Mouse (Mus musculus) hindbrain, embryonic 13.5 days (tissue): ENCODE data around the gene Sh3bp1. TPM values are rescaled to one million over a fixed set of nuclear protein-coding genes. Genes with fewer than 3 reads are reported as not detected.

Experiments used
- ATAC-seq: fragments of 200-750 bp; cut with Nextera tagmentation; 2 replicates; pipeline ENCODE4 v1.8.0; 2017; ENCODE audit warnings: moderate TSS enrichment; ENCODE audit not compliant: low FRiP score
- H3K27ac ChIP-seq: fragments of 300-500 bp; sonication (generic); 2 replicates; pipeline ENCODE4 v1.5.1; 2015; ENCODE audit warnings: inconsistent platforms, mild to moderate bottlenecking, moderate library complexity
- H3K27me3 ChIP-seq: fragments of 300-500 bp; sonication (generic); 2 replicates; pipeline ENCODE4 v1.6.1; 2015; ENCODE audit warnings: mild to moderate bottlenecking, inconsistent platforms
- H3K36me3 ChIP-seq: fragments of 300-500 bp; sonication (generic); 2 replicates; pipeline ENCODE4 v1.6.1; 2015; ENCODE audit warnings: mild to moderate bottlenecking, inconsistent platforms
- H3K4me1 ChIP-seq: fragments of 300-500 bp; sonication (generic); replicated peaks from 2 replicates; pipeline ENCODE4 v1.6.1; 2015; ENCODE audit warnings: inconsistent platforms
- H3K4me2 ChIP-seq: fragments of 300-500 bp; sonication (generic); 2 replicates; pipeline ENCODE4 v1.6.1; 2015; ENCODE audit warnings: inconsistent platforms, mild to moderate bottlenecking, moderate library complexity
- H3K4me3 ChIP-seq: fragments of 300-500 bp; sonication (generic); 2 replicates; pipeline ENCODE4 v1.5.1; 2015; ENCODE audit warnings: mild to moderate bottlenecking, inconsistent platforms
- H3K9ac ChIP-seq: fragments of 300-500 bp; sonication (generic); 2 replicates; pipeline ENCODE4 v1.6.1; 2015; ENCODE audit warnings: mild to moderate bottlenecking, inconsistent platforms
- H3K9me3 ChIP-seq: fragments of 300-500 bp; sonication (generic); 2 replicates; pipeline ENCODE4 v1.6.1; 2016; ENCODE audit warnings: inconsistent platforms
- WGBS: fragments of 180-500 bp; shearing (Covaris S2); methylation state at CpG from one replicate; pipeline ENCODE4 v1.1.7; 2015; 5-methylcytosine and 5-hydroxymethylcytosine counted together
- polyA plus RNA-seq: library from polyadenylated mRNA; unstranded; fragments of >200 nt; fragmentation: Nextera tagmentation; extraction: Ambion mirVana; gene quantifications from 2 replicates; pipeline ENCODE4 v1.2.1, GENCODE M21; 2015

Gene Sh3bp1
- polyA plus RNA-seq, 1 experiment from 2014 or later: 4.5 TPM

DNA sequence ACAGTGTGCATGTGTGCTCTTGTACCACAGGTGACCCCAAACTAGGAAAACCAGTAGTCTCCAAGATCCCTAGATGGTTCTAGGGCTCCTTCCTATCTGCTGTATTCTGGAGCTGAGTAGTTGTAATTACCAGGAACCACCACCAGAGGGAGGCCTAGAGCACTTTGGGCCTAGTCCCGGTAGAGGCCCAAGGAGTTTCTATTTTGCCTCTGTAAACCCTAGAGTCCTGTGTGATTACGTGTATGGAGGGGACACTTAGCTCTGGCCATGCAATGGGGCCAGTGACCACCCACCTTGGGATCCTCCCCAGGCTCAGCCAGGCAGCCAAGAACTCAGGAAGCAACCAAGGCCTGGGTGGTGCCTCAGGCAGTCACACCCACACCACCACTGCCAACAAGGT is 3.7 kb downstream of the Sh3bp1 start:
- Histone ChIP-seq H3K27ac (no peak overlapping the region), H3K9me3 (no peaks in the 10 kb centered on the region), H3K4me1 (peaks cover 14% of the 10 kb centered on the region), H3K4me3 (no peak overlapping the region), H3K27me3 (peaks cover 35% of the 10 kb centered on the region), H3K9ac (no peak overlapping the region), H3K36me3 (no peaks in the 10 kb centered on the region), H3K4me2 (no peak overlapping the region)
- ATAC-seq: peak; percentile 37; the same call in 1 of the 2 replicates
- WGBS: 5% methylated on average over 2 of the region's 2 CpGs

DNA sequence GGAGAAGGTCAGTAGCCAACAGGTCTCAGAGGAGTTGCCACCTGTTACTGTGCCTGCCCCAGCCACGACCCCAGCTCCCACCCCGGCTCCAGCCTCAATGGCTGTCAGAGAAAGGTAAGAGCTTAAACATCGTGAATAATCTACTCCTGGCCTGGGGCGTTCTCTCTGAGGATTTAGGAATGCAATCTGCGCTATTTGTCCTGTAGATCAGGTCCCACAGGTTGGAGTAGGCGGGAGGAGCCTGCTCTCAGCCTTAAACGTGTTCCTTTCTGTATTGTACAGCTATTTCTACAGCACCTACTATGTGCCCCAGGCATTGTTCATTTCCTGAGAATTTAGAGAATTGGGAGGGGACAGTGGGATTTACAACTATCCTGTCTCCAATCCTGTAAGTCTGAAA is 8.8 kb downstream of the Sh3bp1 start:
- Histone ChIP-seq H3K9ac (no peak overlapping the region), H3K9me3 (no peaks in the 10 kb centered on the region), H3K4me2 (no peak overlapping the region), H3K4me3 (no peak overlapping the region), H3K27me3 (no peaks in the 10 kb centered on the region), H3K4me1 (peaks cover 5% of the 10 kb centered on the region), H3K27ac (no peak overlapping the region), H3K36me3 (no peaks in the 10 kb centered on the region)
- WGBS: 82% methylated on average over 7 of the region's 7 CpGs
- no peak for ATAC-seq

DNA sequence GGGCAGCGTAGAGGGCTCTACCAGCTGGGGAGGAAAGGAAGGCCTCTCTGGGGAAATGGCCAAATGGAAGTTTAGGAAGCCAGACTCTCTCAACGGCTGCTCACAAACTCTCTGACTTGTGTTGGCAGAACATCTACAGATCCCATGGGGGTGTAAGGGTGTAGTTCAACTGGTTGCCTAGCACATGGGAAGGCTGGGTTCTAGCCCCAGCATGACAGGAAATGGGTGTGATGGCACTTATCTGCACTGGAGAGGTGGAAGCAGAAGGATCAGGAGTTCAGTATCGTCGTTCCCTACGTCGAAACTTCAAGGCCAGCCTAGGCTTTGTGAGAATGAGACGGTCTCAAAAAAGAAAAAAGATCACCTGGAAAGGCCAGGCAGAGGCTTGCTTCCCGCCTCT is 9.4 kb downstream of the Sh3bp1 start:
- Histone ChIP-seq H3K4me3 (no peak overlapping the region), H3K27me3 (no peaks in the 10 kb centered on the region), H3K4me2 (no peak overlapping the region), H3K4me1 (peaks cover 6% of the 10 kb centered on the region), H3K27ac (no peak overlapping the region), H3K9me3 (no peaks in the 10 kb centered on the region), H3K9ac (no peak overlapping the region; the same call in 1 of the 2 replicates), H3K36me3 (no peaks in the 10 kb centered on the region)
- no peak for ATAC-seq
- WGBS: 94% methylated on average over 8 of the region's 8 CpGs

DNA sequence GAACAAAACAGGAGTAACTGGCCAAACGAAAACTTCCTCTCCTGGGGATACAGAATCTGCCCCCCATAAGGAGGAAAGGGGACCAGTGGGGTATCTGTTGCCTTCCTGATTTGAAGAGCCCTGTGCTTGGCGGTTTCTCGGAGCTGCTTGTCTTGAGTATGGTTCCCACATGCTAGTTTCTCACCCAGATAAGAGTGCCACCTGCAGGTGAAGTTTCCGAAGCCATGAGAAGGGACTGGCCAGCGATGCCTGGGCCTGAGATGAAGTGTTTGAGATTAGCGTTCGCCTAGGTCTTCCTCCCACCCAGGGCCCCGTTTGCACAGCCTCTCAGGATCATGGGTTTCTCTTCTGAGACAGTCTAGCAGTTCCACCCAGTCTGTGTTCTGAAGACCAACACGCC is 12.5 kb downstream of the Sh3bp1 start:
- WGBS: 30% methylated on average over 9 of the region's 9 CpGs
- no peaks in the 10 kb centered on the region for H3K9me3 ChIP-seq
- no peaks in the 10 kb centered on the region for H3K27me3 ChIP-seq
- H3K36me3 ChIP-seq: no peaks in the 10 kb centered on the region
- ATAC-seq: no peak
- H3K4me3 ChIP-seq: no peak overlapping the region
- peaks cover 30% of the 10 kb centered on the region for H3K4me1 ChIP-seq
- H3K9ac ChIP-seq: 0 out of 2 replicates have a peak overlapping the region, but pooled peaks have one; percentile 55
- H3K4me2 ChIP-seq: no peak overlapping the region
- H3K27ac ChIP-seq: no peak overlapping the region

DNA sequence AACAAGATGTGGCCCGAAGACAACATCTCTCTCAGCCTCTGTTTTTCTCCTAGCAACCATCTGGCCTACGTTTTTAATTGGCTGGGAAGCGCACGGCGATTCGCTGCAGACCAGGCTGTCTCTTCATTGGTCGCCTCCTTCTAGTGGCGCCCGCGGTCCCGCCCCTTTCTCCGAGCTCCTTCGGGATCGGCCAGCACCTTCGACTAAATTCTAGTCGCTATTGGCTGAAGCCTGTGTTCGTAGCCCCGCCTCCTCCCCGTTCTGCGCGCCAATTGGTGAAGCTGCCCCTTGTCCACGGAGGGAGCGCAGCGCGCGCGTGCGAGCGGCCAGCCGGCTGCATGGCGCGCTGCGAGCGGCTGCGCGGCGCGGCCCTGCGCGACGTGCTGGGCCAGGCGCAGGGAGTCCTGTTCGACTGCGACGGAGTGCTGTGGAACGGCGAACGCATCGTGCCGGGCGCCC is 14.1 kb downstream of the Sh3bp1 start, which contains the start of gene Pdxp:
Gene Pdxp, plus strand, starts transcription at position 288 of the 459 bp plus-strand sequence.
- Histone ChIP-seq H3K27ac (peak within 1 kb of the TSS; percentile 97), H3K27me3 (no peaks in the 10 kb centered on the region), H3K4me3 (peak within 1 kb of the TSS; percentile 65), H3K9ac (peak within 1 kb of the TSS; percentile 89), H3K36me3 (peaks cover 11% of the 10 kb centered on the region), H3K4me2 (peak within 1 kb of the TSS; percentile 84), H3K9me3 (no peaks in the 10 kb centered on the region), H3K4me1 (peaks cover 36% of the 10 kb centered on the region)
- under 1% methylated on average over 51 of the region's 51 CpGs for WGBS
- ATAC-seq: peak; percentile 93

DNA sequence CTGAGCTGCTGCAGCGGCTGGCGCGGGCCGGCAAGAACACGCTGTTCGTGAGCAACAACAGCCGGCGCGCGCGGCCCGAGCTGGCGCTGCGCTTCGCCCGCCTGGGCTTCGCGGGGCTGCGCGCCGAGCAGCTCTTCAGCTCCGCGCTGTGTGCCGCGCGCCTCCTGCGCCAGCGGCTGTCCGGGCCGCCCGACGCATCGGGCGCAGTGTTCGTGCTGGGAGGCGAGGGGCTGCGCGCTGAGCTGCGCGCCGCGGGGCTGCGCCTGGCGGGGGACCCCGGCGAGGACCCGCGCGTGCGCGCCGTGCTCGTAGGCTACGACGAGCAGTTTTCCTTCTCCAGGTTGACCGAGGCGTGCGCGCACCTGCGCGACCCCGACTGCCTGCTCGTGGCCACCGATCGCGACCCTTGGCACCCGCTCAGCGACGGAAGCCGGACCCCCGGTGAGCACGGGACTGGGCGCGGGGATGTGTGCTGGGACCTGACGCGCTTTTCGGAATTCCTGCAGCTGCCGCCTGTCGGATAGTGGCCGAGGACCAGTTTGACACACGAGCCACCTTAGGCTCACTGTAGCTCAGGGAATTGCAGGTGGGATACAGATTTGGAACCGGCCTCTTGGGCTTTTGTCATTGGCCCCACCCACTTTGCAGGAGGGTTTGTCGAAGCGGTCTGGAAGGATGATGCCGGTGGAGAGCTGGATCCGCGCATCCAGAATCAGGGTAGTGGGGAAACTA is 14.7 kb downstream of the Sh3bp1 start:
- Histone ChIP-seq H3K4me1 (peaks cover 36% of the 10 kb centered on the region), H3K27me3 (no peaks in the 10 kb centered on the region), H3K27ac (peak overlapping the region; percentile 97), H3K9ac (peak overlapping the region; percentile 89), H3K9me3 (no peaks in the 10 kb centered on the region), H3K36me3 (peaks cover 16% of the 10 kb centered on the region), H3K4me3 (peak overlapping the region; percentile 65), H3K4me2 (peak overlapping the region; percentile 84)
- under 1% methylated on average over 80 of the region's 87 CpGs for WGBS
- ATAC-seq: peak; percentile 78

DNA sequence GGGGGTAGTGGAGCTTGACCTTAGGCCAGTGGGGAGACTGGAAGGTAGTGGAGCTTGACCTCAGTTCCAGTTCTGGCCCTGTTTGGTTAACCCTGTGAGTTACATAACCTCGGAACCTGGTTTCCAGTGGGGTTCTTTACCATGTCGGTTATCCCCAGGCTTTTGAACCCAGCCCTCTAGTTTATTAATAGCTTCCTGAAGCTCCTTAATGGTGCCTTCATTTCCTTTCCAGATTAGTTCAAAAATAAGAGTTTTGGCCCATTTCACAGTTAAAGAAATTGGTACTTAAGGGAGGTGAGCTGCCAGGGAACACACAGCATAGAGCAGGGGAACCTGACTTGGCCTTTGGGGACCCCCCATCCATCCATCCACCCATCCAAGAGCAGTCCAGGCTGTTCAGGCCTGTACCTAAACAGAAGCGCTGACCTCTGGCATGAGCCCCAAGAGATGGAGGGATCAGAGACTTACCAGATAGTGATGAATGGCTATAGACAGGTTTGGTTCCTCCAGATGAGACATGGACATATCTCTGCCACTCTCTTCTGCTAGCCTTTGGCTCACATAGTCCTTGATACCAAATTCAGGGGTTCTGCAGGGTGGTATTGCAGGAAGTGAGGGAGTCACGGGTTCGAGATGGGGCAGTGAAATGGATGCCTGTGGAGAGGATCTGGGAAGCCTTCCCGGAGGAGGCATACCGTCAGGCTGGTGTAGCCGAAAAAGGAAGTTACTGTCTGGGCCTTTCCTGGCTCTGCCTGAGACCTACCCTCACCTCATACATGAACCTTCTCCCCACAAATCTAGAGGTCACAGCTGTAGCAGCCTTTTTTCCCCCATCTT is 15.5 kb downstream of the Sh3bp1 start:
- Histone ChIP-seq H3K27ac (peak overlapping the region; percentile 97; the same call in 1 of the 2 replicates), H3K4me3 (peak overlapping the region; percentile 65), H3K27me3 (no peaks in the 10 kb centered on the region), H3K36me3 (peaks cover 20% of the 10 kb centered on the region), H3K4me1 (peaks cover 36% of the 10 kb centered on the region), H3K9ac (peak overlapping the region; percentile 89), H3K4me2 (peak overlapping the region; percentile 84), H3K9me3 (no peaks in the 10 kb centered on the region)
- whole genome bisulfite sequencing: 51% methylated on average over 8 of the region's 8 CpGs
- no peak for ATAC-seq

DNA sequence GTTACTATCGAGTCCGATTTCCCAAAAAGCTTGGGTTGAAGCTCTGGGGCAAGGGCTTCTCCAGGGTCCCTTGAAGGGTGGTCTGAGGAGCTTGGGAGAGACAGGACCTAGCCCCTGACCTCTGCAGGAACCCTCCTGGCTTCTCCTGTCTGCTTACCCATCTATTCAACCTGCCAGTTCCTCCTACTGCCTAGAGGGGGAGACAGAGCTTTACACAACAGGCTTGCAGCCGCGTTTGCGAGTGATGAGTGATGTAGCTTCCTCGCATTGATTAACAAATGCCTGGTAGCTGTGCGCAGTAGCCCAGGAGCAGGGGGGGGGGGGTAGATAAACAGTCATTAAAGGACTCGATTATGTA is 16.1 kb downstream of the Sh3bp1 start:
- WGBS: 6% methylated on average over 8 of the region's 8 CpGs
- Histone ChIP-seq H3K27me3 (no peaks in the 10 kb centered on the region), H3K27ac (peak overlapping the region; percentile 81), H3K9ac (peak overlapping the region; percentile 89), H3K4me2 (peak overlapping the region; percentile 84), H3K36me3 (peaks cover 20% of the 10 kb centered on the region), H3K4me1 (peaks cover 36% of the 10 kb centered on the region), H3K4me3 (peak overlapping the region; percentile 65), H3K9me3 (no peaks in the 10 kb centered on the region)
- ATAC-seq: peak; percentile 6; the same call in 1 of the 2 replicates

DNA sequence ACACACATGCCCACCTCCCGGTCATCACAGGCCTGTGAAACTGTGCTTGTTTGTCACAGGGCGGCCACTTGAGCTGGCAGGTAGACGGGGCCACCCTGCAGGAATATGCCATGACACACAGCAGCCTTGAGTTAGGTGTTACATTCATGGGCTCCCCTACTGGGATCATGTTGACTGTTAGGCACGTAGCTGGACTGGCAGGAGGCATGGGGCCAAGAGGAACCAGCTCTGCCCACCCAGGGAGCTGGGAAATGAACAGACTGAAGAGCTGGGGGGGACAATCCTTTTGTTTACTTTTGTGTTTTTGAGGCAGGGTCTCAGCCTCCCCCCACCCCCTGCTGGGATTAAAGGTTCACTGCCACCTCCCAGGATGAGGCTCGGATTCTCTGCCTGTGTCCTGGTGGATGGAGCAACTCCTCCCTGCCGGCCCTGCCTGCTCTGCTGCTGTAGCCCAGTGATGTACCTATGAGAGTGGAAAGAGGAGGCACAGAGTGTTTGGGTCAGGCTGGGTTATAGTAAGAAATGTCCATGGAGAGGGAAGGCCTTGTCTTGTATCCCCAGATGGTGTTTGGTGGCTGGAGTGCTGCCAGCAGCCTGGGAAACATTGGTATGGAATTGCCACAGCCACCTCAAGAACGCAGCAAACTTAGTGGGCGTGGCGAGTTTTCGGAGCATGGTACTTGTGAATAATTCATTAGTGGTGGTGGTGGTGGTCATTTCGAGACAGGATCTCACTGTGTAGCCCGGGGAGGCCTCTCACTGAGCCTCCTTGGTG is 16.7 kb downstream of the Sh3bp1 start:
- no peaks in the 10 kb centered on the region for H3K27me3 ChIP-seq
- peak overlapping the region; percentile 65 for H3K4me3 ChIP-seq
- ATAC-seq: peak; percentile 3; the same call in 1 of the 2 replicates
- H3K9me3 ChIP-seq: no peaks in the 10 kb centered on the region
- H3K9ac ChIP-seq: peak overlapping the region; percentile 89
- peak overlapping the region; percentile 81 for H3K27ac ChIP-seq
- peaks cover 20% of the 10 kb centered on the region for H3K36me3 ChIP-seq
- WGBS: 21% methylated on average over 12 of the region's 12 CpGs
- peak overlapping the region; percentile 84 for H3K4me2 ChIP-seq
- H3K4me1 ChIP-seq: peaks cover 36% of the 10 kb centered on the region

DNA sequence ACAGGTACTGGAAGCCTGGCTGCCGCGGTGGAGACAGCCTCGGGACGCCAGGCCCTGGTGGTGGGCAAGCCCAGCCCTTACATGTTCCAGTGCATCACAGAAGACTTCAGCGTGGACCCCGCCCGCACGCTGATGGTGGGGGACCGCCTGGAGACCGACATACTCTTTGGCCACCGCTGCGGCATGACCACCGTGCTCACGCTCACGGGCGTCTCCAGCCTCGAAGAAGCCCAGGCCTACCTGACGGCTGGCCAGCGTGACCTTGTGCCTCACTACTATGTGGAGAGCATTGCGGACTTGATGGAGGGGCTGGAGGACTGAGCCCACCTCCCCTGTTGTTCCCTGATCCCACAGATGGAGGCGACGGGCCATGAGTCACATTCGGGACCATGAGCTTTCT is 18.6 kb downstream of the Sh3bp1 start:
- peaks cover 33% of the 10 kb centered on the region for H3K4me1 ChIP-seq
- H3K9ac ChIP-seq: peak overlapping the region; percentile 35; the same call in 1 of the 2 replicates
- H3K27ac ChIP-seq: no peak overlapping the region
- peaks cover 20% of the 10 kb centered on the region for H3K36me3 ChIP-seq
- WGBS: 94% methylated on average over 23 of the region's 23 CpGs
- no peaks in the 10 kb centered on the region for H3K9me3 ChIP-seq
- no peaks in the 10 kb centered on the region for H3K27me3 ChIP-seq
- ATAC-seq: no peak
- H3K4me3 ChIP-seq: no peak overlapping the region
- H3K4me2 ChIP-seq: no peak overlapping the region

DNA sequence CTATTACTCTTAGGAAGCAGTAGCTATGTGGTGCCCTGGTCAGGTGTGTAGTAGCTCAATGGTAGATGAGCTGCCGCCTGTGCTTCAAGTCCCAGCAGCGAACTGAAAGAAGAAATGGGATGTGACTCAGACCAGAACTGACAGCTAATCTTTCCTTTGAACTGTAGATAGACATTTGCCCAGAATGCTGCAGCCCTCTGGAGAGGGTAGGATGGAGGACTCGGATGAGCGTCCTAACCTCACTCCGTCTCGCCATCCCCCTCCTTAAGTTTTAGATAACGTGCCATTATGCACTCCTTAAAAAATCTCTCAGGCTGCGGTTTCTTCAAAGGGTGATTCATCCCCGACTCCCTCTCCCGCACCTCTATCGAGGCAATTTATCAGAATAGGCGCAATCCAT is 20.3 kb downstream of the Sh3bp1 start:
- WGBS: 79% methylated on average over 12 of the region's 12 CpGs
- Histone ChIP-seq H3K9me3 (no peaks in the 10 kb centered on the region), H3K4me3 (no peak overlapping the region), H3K4me1 (peaks cover 27% of the 10 kb centered on the region), H3K9ac (no peak overlapping the region), H3K27ac (no peak overlapping the region; the same call in 1 of the 2 replicates), H3K36me3 (peaks cover 20% of the 10 kb centered on the region), H3K4me2 (no peak overlapping the region), H3K27me3 (peaks cover under 1% of the 10 kb centered on the region; the same call in 1 of the 2 replicates)
- no peak for ATAC-seq

DNA sequence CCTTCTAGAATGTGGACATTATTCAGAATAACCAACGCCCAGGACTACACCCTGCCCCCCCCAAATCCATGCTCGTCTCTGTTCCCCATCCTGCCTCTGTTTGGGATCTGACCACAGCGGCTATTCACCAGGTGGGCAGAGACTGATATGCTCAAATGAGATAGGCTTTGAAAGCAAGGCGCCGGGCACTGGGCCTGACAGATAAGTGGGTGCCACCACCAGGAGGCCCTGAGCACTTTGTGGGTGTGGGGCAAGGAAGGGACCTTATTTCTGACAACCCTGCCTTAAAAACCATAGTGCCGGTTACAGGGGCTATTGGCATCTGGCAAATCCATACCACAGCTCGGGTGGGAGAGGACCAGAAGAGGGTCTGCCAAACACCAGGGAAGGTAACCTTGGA is 23.1 kb downstream of the Sh3bp1 start:
- 91% methylated on average over 7 of the region's 7 CpGs for WGBS
- Histone ChIP-seq H3K4me2 (no peak overlapping the region), H3K9ac (no peak overlapping the region), H3K36me3 (peaks cover 16% of the 10 kb centered on the region), H3K9me3 (no peaks in the 10 kb centered on the region), H3K4me1 (peaks cover 24% of the 10 kb centered on the region), H3K4me3 (no peak overlapping the region), H3K27ac (no peak overlapping the region), H3K27me3 (peaks cover 20% of the 10 kb centered on the region)
- ATAC-seq: no peak
